Mouse (Mus musculus): ENCODE results near the gene Slc13a2. TPM values are rescaled to one million over a fixed set of nuclear protein-coding genes. Genes with fewer than 3 reads are reported as not detected.

Gene Slc13a2
- polyA plus RNA-seq, 1 experiment from 2014 or later, result not detected

DNA sequence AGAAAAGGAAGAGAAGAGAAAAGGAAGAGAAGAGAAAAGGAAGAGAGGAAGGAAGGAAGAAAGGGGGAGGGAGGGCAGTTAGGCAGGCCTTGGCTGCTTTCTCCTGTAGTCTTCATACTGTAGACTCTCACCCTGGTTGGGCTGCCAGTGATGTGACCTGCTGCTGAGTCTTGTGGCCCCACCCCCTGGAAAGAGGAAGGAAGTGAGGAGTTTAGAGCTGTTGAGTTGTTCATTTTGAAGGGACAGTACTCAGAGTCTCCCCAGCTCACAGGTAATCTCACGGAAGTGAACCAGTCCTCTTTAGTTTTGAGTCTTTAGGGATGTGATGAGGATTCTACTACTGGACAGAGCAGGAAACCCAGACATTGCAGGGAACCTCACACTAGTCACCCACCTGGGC is 68.9 kb downstream of the Slc13a2 start:
- Histone ChIP-seq H3K4me1 (replicated peaks; ENCODE audit: control insufficient read depth, insufficient read depth, low read length) (no peaks in the 10 kb centered on the region), H3K9me3 (ENCODE audit: control insufficient read depth, low read length) (no peaks in the 10 kb centered on the region), H3K36me3 (replicated peaks; ENCODE audit: control insufficient read depth, insufficient read depth) (peaks cover 11% of the 10 kb centered on the region), H3K9ac (no peak overlapping the region), H3K27me3 (ENCODE audit: control insufficient read depth, insufficient read depth, low read length) (no peaks in the 10 kb centered on the region), H3K4me2 (replicated peaks) (no peak overlapping the region), H3K27ac (no peak overlapping the region), H3K4me3 (replicated peaks; ENCODE audit: low read length) (no peak overlapping the region)
- DNase-seq (ENCODE audit: low spot score), result no peak
- ATAC-seq (ENCODE audit: low FRiP score), result no peak
- WGBS, result 100% methylated on average over 1 of the region's 1 CpGs

DNA sequence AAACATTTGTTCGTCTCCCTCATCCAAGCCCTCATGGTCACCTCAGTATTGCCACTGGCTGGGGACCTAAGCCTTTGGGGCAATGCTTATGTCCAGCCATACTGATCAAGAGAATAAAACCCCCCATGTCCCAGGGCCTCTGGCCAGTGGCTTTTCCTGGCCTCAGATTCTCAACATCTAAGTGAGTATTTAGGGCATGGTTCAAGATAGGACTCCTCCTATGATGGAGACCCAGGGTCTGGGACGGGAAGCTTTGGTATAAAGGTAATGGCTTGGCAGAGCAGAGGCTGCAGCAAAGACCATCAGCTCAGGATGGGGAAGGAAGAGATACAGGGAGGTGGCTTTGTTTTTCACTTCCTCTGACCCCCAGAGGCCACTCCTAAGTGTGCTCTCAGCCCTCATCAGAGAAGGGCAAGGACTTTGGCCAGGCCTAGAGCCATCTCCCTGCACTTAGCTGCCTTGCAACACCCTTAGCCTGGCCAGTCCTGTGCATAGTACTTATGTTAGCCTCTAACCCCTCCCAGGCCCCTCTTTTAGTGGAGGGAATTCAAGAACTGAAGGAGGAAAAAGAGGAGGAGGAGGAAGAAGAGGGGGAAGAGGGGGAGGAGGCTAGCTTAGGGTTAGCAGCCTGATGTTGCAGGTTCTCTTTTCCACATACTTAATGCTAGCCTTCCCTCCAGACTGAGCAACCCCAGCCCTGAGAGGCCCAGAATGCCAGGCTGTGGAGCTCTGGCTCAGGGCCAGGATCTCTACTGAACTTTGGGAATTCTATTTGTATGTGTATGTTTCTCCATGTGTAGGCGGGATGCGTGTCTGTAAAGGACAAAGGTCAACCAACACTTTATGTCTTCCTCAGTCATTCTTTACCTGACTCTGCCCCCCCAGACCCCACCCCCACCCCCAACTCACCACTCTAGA is 72.3 kb downstream of the Slc13a2 start:
- Histone ChIP-seq H3K9me3 (ENCODE audit: control insufficient read depth, low read length) (no peaks in the 10 kb centered on the region), H3K27ac (no peak overlapping the region), H3K4me2 (replicated peaks) (no peak overlapping the region), H3K27me3 (ENCODE audit: control insufficient read depth, insufficient read depth, low read length) (no peaks in the 10 kb centered on the region), H3K36me3 (replicated peaks; ENCODE audit: control insufficient read depth, insufficient read depth) (peaks cover 13% of the 10 kb centered on the region), H3K9ac (no peak overlapping the region), H3K4me1 (replicated peaks; ENCODE audit: control insufficient read depth, insufficient read depth, low read length) (peaks cover 25% of the 10 kb centered on the region), H3K4me3 (replicated peaks; ENCODE audit: low read length) (no peak overlapping the region)
- 87% methylated on average over 4 of the region's 4 CpGs for WGBS
- no peak for ATAC-seq (ENCODE audit: low FRiP score)
- no peak for DNase-seq (ENCODE audit: low spot score)

DNA sequence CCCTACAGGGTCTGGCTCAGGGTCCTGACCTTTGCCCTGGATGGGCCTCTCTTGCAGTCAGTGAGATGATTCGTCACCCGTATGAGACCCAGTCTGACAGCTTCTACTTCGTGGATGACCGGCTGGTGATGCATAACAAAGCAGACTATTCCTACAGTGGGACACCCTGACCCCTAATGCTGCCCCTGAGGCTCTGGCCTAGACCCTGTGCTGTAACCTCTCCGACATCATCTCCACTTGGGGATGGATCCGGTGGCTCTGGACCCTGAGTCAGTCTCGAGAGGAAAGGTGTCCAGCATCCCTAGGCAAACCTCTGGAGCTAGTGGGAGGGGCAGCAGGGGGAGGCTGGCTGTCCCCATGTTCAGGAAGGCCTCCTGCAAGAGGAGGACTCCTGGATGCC is 73.5 kb downstream of the Slc13a2 start:
- ATAC-seq (ENCODE audit: low FRiP score) (no peak), DNase-seq (ENCODE audit: low spot score) (no peak)
- WGBS, result 42% methylated on average over 7 of the region's 7 CpGs
- H3K4me2 ChIP-seq (replicated peaks), result no peak overlapping the region
- no peak overlapping the region for H3K9ac ChIP-seq
- no peaks in the 10 kb centered on the region for H3K9me3 ChIP-seq (ENCODE audit: control insufficient read depth, low read length)
- no peak overlapping the region for H3K27ac ChIP-seq
- no peaks in the 10 kb centered on the region for H3K27me3 ChIP-seq (ENCODE audit: control insufficient read depth, insufficient read depth, low read length)
- H3K36me3 ChIP-seq (replicated peaks; ENCODE audit: control insufficient read depth, insufficient read depth), result peaks cover 13% of the 10 kb centered on the region
- H3K4me3 ChIP-seq (replicated peaks; ENCODE audit: low read length), result no peak overlapping the region
- H3K4me1 ChIP-seq (replicated peaks; ENCODE audit: control insufficient read depth, insufficient read depth, low read length), result peaks cover 28% of the 10 kb centered on the region

DNA sequence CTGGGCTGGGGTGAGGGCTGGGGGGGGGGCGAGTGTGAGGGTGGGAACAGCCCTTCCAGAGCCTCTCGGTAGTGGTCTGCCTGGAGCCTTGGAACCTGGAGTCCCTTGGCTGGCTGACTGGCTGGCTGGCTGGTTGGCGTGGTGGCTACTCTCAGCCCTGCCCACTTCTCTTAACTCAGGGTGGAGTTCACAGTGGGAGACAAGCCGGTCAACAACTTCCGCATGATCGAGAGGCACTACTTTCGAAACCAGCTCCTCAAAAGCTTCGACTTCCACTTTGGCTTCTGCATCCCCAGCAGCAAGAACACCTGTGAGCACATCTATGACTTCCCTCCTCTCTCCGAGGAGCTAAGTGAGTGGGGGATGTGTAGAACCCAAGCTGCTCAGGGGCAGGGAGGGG is 74.1 kb downstream of the Slc13a2 start:
- Histone ChIP-seq H3K4me3 (replicated peaks; ENCODE audit: low read length) (no peak overlapping the region), H3K9me3 (ENCODE audit: control insufficient read depth, low read length) (no peaks in the 10 kb centered on the region), H3K4me1 (replicated peaks; ENCODE audit: control insufficient read depth, insufficient read depth, low read length) (peaks cover 28% of the 10 kb centered on the region), H3K27me3 (ENCODE audit: control insufficient read depth, insufficient read depth, low read length) (no peaks in the 10 kb centered on the region), H3K27ac (no peak overlapping the region), H3K9ac (no peak overlapping the region), H3K4me2 (replicated peaks) (no peak overlapping the region), H3K36me3 (replicated peaks; ENCODE audit: control insufficient read depth, insufficient read depth) (peaks cover 13% of the 10 kb centered on the region)
- WGBS, result 71% methylated on average over 9 of the region's 9 CpGs
- DNase-seq (ENCODE audit: low spot score) (no peak), ATAC-seq (ENCODE audit: low FRiP score) (no peak)

Other genes with a start within 250 kb of the Slc13a2 start
- 4.6 and 6.0 TPM in 2 replicates for gene Nek8, start 245.5 kb downstream of the Slc13a2 start, polyA plus RNA-seq (2014; fragmentation: Nextera tagmentation; extraction: Ambion mirVana)
- gene Tlcd1, start 245.5 kb downstream of the Slc13a2 start, polyA plus RNA-seq (2014; fragmentation: Nextera tagmentation; extraction: Ambion mirVana), result 13.4 and 16.6 TPM in 2 replicates
- gene Rpl23a, start 238.6 kb downstream of the Slc13a2 start, polyA plus RNA-seq (2014; fragmentation: Nextera tagmentation; extraction: Ambion mirVana), result 880 and 1,029 TPM in 2 replicates
- 46.4 and 53.2 TPM in 2 replicates for gene Rab34, start 233.8 kb downstream of the Slc13a2 start, polyA plus RNA-seq (2014; fragmentation: Nextera tagmentation; extraction: Ambion mirVana)
- 1.4 and 2.9 TPM in 2 replicates for gene Proca1, start 228.8 kb downstream of the Slc13a2 start, polyA plus RNA-seq (2014; fragmentation: Nextera tagmentation; extraction: Ambion mirVana)
- 94.5 and 103 TPM in 2 replicates for gene Sdf2, start 176.5 kb downstream of the Slc13a2 start, polyA plus RNA-seq (2014; fragmentation: Nextera tagmentation; extraction: Ambion mirVana)
- 24.4 and 25.3 TPM in 2 replicates for gene Supt6, start 176.2 kb downstream of the Slc13a2 start, polyA plus RNA-seq (2014; fragmentation: Nextera tagmentation; extraction: Ambion mirVana)
- gene 2610507B11Rik, start 160.5 kb downstream of the Slc13a2 start, polyA plus RNA-seq (2014; fragmentation: Nextera tagmentation; extraction: Ambion mirVana), result 64.2 and 67.2 TPM in 2 replicates
- gene BC030499, start 131.4 kb downstream of the Slc13a2 start, polyA plus RNA-seq (2014; fragmentation: Nextera tagmentation; extraction: Ambion mirVana), result 0.16 and 0.35 TPM in 2 replicates
- 5.6 and 9.2 TPM in 2 replicates for gene Spag5, start 120.7 kb downstream of the Slc13a2 start, polyA plus RNA-seq (2014; fragmentation: Nextera tagmentation; extraction: Ambion mirVana)
- 278 and 292 TPM in 2 replicates for gene Aldoc, start 99.2 kb downstream of the Slc13a2 start, polyA plus RNA-seq (2014; fragmentation: Nextera tagmentation; extraction: Ambion mirVana)
- 76.4 and 76.5 TPM in 2 replicates for gene Pigs, start 93.8 kb downstream of the Slc13a2 start, polyA plus RNA-seq (2014; fragmentation: Nextera tagmentation; extraction: Ambion mirVana)
- 82.6 and 95.8 TPM in 2 replicates for gene Unc119, start 78.7 kb downstream of the Slc13a2 start, polyA plus RNA-seq (2014; fragmentation: Nextera tagmentation; extraction: Ambion mirVana)
- not detected in 2 replicates for gene Foxn1, start 35.7 kb downstream of the Slc13a2 start, polyA plus RNA-seq (2014; fragmentation: Nextera tagmentation; extraction: Ambion mirVana)
- 25.2 and 25.5 TPM in 2 replicates for gene Slc46a1, start 43.5 kb upstream of the Slc13a2 start, polyA plus RNA-seq (2014; fragmentation: Nextera tagmentation; extraction: Ambion mirVana)
- 52.0 and 55.1 TPM in 2 replicates for gene Sarm1, start 75.5 kb upstream of the Slc13a2 start, polyA plus RNA-seq (2014; fragmentation: Nextera tagmentation; extraction: Ambion mirVana)
- gene Vtn, start 76.9 kb upstream of the Slc13a2 start, polyA plus RNA-seq (2014; fragmentation: Nextera tagmentation; extraction: Ambion mirVana), result 178 and 201 TPM in 2 replicates
- gene Sebox, start 81.2 kb upstream of the Slc13a2 start, polyA plus RNA-seq (2014; fragmentation: Nextera tagmentation; extraction: Ambion mirVana), result 0.21 TPM in 1 of 2 replicates, not detected in the other
- 96.1 and 101 TPM in 2 replicates for gene Tmem199, start 90.0 kb upstream of the Slc13a2 start, polyA plus RNA-seq (2014; fragmentation: Nextera tagmentation; extraction: Ambion mirVana)
- 168 and 176 TPM in 2 replicates for gene Poldip2, start 90.0 kb upstream of the Slc13a2 start, polyA plus RNA-seq (2014; fragmentation: Nextera tagmentation; extraction: Ambion mirVana)
- gene Tnfaip1, start 114.1 kb upstream of the Slc13a2 start, polyA plus RNA-seq (2014; fragmentation: Nextera tagmentation; extraction: Ambion mirVana), result 59.2 and 64.0 TPM in 2 replicates
- 120 and 123 TPM in 2 replicates for gene Ift20, start 114.1 kb upstream of the Slc13a2 start, polyA plus RNA-seq (2014; fragmentation: Nextera tagmentation; extraction: Ambion mirVana)
- gene Tmem97, start 128.6 kb upstream of the Slc13a2 start, polyA plus RNA-seq (2014; fragmentation: Nextera tagmentation; extraction: Ambion mirVana), result 38.2 and 49.3 TPM in 2 replicates